Mouse (Mus musculus): ENCODE results near the gene Tnpo2.

The Tnpo2 gene

DNA sequence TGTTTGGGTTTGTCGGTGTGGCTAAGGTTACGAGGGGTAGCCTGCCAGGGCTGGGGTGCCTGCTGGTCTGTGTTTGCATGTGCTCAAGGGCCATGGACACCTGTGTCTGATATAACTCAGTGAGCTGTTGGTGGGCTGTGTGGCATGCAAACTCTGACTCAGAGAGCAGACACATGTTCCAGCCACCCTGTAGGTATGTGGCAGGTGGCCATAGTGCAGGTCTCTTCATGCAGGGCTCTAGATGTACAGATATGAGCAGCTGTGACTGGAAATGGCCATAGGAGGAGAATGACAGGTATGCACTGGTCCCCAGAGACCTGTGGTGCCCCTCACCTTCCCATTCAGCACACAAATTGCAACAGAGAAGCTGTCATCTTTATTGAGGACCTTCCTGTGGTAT is 30.4 kb downstream of the Tnpo2 start:
- in situ Hi-C loops (cut with MboI; ENCODE audit: unreplicated experiment in 2 of 2) = loop anchor here in 1 of 2 experiments (25.0 kb wide), 1 partner anchor 1820 kb away; the partner anchor contains the start of gene N4bp1

GRCm38 (mm10) chr8:85067982-85068381 is 31.3 kb downstream of the Tnpo2 start, which contains the start of gene Gm5741:
TSS of gene Gm5741 (minus strand) at chr8:85067982.
- in situ Hi-C loops (cut with MboI; ENCODE audit: unreplicated experiment in 2 of 2) = loop anchor here in 1 of 2 experiments (25.0 kb wide), 1 partner anchor 1819 kb away; the partner anchor contains the start of gene N4bp1

DNA sequence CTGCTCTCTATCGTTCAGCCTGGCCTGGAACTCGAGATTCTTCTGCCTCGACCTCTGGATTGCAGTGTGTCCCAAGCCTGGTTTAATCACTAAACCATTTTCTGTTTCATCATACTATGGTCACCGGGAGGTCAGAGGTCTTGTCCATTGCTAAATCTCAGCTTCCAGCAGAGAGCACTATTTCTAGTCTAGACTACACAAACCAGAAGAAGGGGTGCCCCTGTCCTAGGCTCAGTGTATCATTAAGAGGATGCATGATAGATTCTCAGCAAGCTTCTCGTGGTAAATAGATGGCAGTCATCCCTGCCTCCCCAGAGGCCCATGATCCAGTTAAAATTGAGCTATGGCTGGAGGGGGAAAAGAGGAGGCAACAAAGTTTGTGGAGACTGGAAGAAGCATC is 34.3 kb downstream of the Tnpo2 start:
- in situ Hi-C loops (cut with MboI; ENCODE audit: unreplicated experiment in 2 of 2) = loop anchor here in 1 of 2 experiments (5.0 to 25.0 kb wide), 5 partner anchors 46 to 1816 kb away; partner anchors contain the start of genes Asna1, Calr, N4bp1 and Rad23a

DNA sequence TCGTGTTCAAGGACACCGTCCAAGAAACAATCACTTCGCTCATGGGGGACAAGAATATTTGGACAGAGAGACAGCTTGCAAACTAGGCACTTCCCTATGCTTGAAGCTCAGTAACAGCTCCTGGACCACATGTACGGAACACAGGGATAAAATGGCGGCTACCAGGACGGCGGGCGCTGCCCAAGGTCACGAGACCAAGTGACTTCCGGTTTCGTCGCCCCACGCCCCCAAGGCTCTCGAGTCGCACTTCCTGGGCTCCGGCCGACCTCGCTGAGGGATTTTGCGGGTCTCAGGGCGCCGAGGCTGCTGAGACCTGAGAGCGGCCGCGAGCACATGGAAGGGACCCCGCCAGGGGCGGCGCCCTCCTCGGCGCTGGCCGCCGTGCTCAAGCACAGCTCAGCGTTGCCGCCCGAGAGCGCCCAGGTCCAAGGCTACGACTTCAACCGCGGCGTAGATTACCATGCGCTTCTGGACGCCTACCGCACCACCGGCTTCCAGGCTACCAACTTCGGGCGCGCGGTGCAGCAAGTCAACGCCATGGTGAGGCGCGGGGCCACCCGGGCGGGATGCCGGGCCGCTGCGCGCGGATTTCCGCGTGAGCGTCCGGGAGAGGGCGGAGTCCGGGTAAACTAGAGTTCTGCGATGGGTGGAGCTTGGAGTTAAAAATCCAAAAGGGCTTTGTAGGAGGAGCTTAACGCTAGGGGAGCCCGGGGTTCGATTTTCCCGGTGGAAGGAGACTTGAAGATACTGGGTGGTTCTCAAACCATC is 35.0 kb downstream of the Tnpo2 start, which contains the start of gene Dhps:
Gene Dhps (plus strand): TSS at position 244 of the 768 bp plus-strand sequence.
- in situ Hi-C loops (cut with MboI; ENCODE audit: unreplicated experiment in 2 of 2) = loop anchor here in 1 of 2 experiments (5.0 to 25.0 kb wide), 5 partner anchors 47 to 1816 kb away; partner anchors contain the start of genes Asna1, Calr, N4bp1 and Rad23a

- in situ Hi-C loops (cut with MboI; ENCODE audit: unreplicated experiment in 2 of 2) = loop anchor here in 1 of 2 experiments (5.0 to 25.0 kb wide), 5 partner anchors 48 to 1815 kb away; partner anchors contain the start of genes Asna1, Calr, N4bp1 and Rad23a
These were observed 35.7 kb downstream of the Tnpo2 start for GRCm38 (mm10) chr8:85072364-85072929.

- in situ Hi-C loops (cut with MboI; ENCODE audit: unreplicated experiment in 2 of 2) = loop anchor here in 1 of 2 experiments (5.0 to 25.0 kb wide), 5 partner anchors 48 to 1814 kb away; partner anchors contain the start of genes Asna1, Calr, N4bp1 and Rad23a
These were observed 36.4 kb downstream of the Tnpo2 start for GRCm38 (mm10) chr8:85073041-85073612.

DNA sequence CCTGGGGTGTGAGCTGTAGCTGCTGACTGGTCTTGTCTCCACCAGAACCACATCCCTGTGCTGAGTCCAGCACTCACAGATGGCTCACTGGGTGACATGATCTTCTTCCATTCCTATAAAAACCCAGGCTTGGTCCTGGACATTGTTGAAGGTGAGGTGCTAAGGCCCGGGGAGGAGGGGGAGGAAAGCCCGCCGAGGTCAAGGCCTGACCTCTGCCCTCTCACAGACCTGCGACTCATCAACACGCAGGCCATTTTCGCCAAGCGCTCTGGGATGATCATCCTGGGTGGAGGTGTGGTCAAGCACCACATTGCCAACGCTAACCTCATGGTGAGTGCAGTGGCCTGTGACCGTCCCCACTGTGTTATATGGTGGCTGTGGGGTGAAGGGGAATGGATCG is 37.5 kb downstream of the Tnpo2 start:
- in situ Hi-C loops (cut with MboI; ENCODE audit: unreplicated experiment in 2 of 2) = loop anchor here in 1 of 2 experiments (5.0 to 25.0 kb wide), 5 partner anchors 49 to 1813 kb away; partner anchors contain the start of genes Asna1, Calr, N4bp1 and Rad23a

- in situ Hi-C loops (cut with MboI; ENCODE audit: unreplicated experiment in 2 of 2) = loop anchor here (5.0 to 25.0 kb wide), 11 partner anchors 50 to 1813 kb away; partner anchors contain the start of genes Abcc12 (in 1 of the 2), Asna1 (in 1 of the 2), Calr (in 1 of the 2) and Lonp2 (in 1 of the 2)
These were observed 37.9 kb downstream of the Tnpo2 start for GRCm38 (mm10) chr8:85074617-85075016.

GRCm38 (mm10) chr8:85076001-85076400 is 39.3 kb downstream of the Tnpo2 start:
- in situ Hi-C loops (cut with MboI; ENCODE audit: unreplicated experiment in 2 of 2) = loop anchor here (5.0 to 25.0 kb wide), 9 partner anchors 51 to 1536 kb away; partner anchors contain the start of genes Abcc12 (in 1 of the 2), Asna1 (in 1 of the 2), Calr (in 1 of the 2) and Lonp2 (in 1 of the 2)

DNA sequence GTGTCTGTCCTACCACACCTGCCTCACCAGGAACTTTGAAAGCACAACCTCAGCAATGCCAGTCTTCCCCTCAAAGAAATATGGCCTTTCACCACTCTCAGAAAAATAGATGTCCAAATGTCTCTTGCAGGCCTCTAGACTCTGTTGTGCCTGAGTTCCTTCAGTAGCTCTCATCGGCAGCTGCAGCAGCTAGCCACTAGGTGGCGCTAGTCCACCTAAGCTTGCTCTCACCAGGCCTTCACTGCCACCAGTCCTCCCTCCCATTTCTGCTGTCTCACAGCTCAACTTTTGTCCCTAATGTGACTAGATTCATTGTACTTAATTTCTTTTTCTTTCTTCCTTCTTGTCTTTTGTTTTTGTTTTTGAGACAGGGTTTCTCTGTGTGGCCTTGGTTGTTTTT is 40.3 kb downstream of the Tnpo2 start:
- in situ Hi-C loops (cut with MboI; ENCODE audit: unreplicated experiment in 2 of 2) = loop anchor here (5.0 to 25.0 kb wide), 9 partner anchors 52 to 1535 kb away; partner anchors contain the start of genes Abcc12 (in 1 of the 2), Asna1 (in 1 of the 2), Calr (in 1 of the 2) and Lonp2 (in 1 of the 2)

GRCm38 (mm10) chr8:85080214-85080531 is 43.5 kb downstream of the Tnpo2 start:
- in situ Hi-C loops (cut with MboI; ENCODE audit: unreplicated experiment in 2 of 2) = loop anchor here (10.0 to 25.0 kb wide), 5 partner anchors 215 to 1532 kb away; partner anchors contain the start of genes Abcc12 (in 1 of the 2), Lonp2 (in 1 of the 2), Orc6 (in 1 of the 2) and Vps35 (in 1 of the 2)

DNA sequence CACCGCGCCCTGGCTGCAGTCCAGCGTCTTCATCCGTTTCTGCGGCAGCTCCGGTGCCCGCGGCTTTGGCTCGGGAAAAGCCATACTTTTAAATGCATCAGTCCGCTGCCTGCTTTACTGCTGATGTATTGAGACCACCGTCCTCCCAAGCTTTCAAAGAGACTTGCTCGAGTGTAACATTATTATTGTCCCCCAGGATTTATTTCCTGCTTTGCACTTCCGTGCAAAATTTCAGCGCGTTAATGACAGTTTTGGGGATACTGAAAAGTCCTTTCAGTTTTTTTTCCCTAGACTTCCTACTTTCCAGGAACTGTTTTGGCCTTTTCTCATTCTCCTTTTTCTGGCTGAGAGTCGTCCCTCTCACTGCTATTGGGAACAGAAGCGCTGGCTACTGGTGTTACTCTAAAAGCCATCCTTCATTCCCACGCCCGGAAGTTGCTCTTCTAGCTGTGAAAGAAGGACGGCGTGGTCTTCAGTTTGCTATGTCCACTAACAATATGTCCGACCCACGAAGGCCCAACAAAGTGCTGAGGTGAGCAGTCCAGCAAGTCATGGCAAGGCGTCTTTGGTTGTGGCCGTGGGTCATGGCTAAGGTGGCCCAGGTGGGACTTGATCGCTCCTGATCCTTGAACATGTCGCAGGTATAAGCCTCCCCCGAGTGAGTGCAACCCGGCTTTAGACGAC is 44.0 kb downstream of the Tnpo2 start, which contains the start of gene Wdr83os:
Gene Wdr83os (plus strand): TSS at position 209 of the 684 bp plus-strand sequence.
- in situ Hi-C loops (cut with MboI; ENCODE audit: unreplicated experiment in 2 of 2) = loop anchor here (10.0 to 25.0 kb wide), 5 partner anchors 214 to 1532 kb away; partner anchors contain the start of genes Abcc12 (in 1 of the 2), Lonp2 (in 1 of the 2), Orc6 (in 1 of the 2) and Vps35 (in 1 of the 2)

DNA sequence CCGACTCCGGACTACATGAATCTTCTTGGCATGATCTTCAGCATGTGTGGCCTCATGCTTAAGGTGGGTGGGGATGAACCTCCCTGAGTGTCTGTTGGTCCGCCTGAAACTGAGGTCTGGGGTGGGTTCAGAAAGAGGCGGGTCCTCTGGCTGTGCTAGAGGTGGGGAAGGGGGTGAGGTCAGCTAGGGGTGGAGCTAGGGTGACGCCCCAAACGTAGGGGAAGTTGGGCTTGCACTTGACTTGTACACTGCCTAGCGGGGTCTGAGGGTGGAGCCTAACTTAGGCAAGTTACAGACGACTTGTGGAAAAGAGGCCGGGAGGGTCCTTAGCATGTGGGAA is 44.5 kb downstream of the Tnpo2 start, which contains the start of gene Wdr83:
Gene Wdr83 (minus strand): TSS at position 91 of the 340 bp plus-strand sequence.
- in situ Hi-C loops (cut with MboI; ENCODE audit: unreplicated experiment in 2 of 2) = loop anchor here (10.0 to 25.0 kb wide), 5 partner anchors 214 to 1531 kb away; partner anchors contain the start of genes Abcc12 (in 1 of the 2), Lonp2 (in 1 of the 2), Orc6 (in 1 of the 2) and Vps35 (in 1 of the 2)

- in situ Hi-C loops (cut with MboI; ENCODE audit: unreplicated experiment in 2 of 2) = loop anchor here (10.0 to 25.0 kb wide), 5 partner anchors 213 to 1530 kb away; partner anchors contain the start of genes Abcc12 (in 1 of the 2), Lonp2 (in 1 of the 2), Orc6 (in 1 of the 2) and Vps35 (in 1 of the 2)
These were observed 45.5 kb downstream of the Tnpo2 start for GRCm38 (mm10) chr8:85082169-85082568.

DNA sequence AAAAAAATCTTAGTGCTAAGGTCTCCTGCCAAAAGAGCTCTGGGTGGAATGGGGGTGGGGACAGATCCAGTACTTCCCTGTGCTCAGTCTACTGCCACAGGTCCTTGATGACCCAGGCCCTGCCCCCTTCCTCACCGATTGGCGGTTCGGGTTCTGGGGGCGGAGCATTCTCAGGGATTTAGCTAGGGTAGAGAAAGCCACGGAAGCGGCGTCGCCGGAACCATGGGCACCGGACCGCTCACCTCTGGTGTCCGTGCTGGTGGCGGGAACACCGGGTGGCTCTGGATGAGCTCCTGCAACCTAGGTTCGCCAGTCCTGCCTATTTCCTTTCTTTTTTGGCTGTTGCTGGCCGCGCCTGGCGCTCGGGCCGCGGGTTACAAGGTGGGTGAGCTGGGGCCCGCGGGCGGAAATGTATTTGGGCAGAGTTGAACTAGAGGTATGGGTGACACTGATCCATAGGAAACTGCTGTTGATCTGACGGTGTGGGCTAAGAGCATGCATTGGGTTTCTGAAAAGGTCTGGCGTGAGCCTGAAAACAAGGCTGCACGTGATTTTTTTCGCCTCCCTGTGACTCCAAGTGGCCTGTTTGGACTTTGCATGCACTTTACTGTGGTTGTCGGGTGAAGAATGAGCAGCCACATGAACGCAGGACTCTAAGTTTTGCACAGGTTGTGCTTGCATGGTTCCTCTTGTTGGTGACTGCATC is 46.5 kb downstream of the Tnpo2 start, which contains the start of gene Man2b1:
Gene Man2b1 (plus strand): TSS at position 163 of the 706 bp plus-strand sequence.
- in situ Hi-C loops (cut with MboI; ENCODE audit: unreplicated experiment in 2 of 2) = loop anchor here (10.0 to 25.0 kb wide), 5 partner anchors 212 to 1529 kb away; partner anchors contain the start of genes Abcc12 (in 1 of the 2), Lonp2 (in 1 of the 2), Orc6 (in 1 of the 2) and Vps35 (in 1 of the 2)

DNA sequence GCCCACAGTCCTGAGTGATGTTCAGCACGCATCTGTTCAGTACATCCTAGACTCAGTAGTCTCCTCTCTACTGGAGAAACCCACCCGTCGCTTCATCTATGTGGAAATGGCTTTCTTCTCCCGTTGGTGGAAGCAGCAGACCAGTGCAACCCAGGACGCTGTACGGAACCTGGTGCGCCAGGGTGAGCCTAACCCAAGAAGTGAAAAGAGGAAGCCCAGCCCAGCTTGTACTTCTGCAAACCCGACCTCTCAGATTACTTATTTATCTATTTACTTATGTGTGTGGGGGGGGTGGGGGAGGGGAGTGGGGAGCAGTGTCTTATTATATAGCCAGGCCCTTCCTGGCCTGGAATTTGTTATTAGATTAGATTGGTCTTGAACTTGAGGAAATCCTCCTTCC is 47.9 kb downstream of the Tnpo2 start:
- in situ Hi-C loops (cut with MboI; ENCODE audit: unreplicated experiment in 2 of 2) = loop anchor here (10.0 to 25.0 kb wide), 5 partner anchors 210 to 1528 kb away; partner anchors contain the start of genes Abcc12 (in 1 of the 2), Lonp2 (in 1 of the 2), Orc6 (in 1 of the 2) and Vps35 (in 1 of the 2)

- in situ Hi-C loops (cut with MboI; ENCODE audit: unreplicated experiment in 2 of 2) = loop anchor here (10.0 to 25.0 kb wide), 5 partner anchors 209 to 1526 kb away; partner anchors contain the start of genes Abcc12 (in 1 of the 2), Lonp2 (in 1 of the 2), Orc6 (in 1 of the 2) and Vps35 (in 1 of the 2)
These were observed 49.5 kb downstream of the Tnpo2 start for GRCm38 (mm10) chr8:85086238-85086637.
